Mouse (Mus musculus): ENCODE results near the gene Baz1b.
"Not testable (repeated sequence)": the region's sequence is repeated elsewhere in the genome, so short reads cannot be mapped to it uniquely, and the experiment has no call there.

Baz1b gene

DNA sequence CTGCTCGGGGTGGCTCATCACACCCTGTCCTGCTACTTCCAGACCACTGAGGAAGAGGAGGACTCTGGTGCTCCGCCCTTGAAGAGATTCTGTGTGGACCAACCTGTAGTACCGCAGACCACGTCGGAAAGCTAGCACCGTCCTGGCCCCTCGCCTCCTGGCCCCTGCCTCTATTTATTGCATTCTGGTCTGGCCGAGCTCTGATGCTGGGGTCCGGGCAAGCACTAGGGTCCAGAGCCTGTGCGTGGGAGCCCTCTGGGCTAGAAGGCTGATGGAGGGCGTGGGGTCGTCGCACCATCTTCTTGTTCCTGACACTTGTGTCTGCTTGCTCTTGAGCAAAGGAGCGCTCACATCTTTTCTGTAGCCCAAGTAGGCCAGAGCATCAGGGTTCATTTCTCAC, 6.3 kb upstream of the Baz1b start:
- DNase-seq: no peak

DNA sequence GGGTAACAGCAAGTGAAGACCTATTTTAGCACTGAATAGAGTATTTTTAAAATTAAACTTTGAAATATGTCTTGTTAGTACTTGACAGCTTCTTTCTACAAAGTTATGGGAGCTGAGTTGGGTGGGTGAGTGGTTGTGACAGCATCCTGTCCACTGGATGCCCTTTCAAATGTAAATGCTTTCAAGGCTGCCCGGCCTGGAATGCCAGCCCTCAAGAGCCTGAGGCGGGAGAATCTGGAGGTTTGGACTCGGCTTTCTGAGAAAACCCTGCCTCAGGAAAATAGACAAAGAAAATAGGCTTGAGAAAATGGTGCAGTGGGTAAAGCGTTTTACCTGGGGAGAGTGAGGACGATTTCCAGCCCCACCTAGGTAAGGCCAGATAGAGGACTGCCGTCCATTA, 5.3 kb upstream of the Baz1b start:
- DNase-seq: no peak

DNA sequence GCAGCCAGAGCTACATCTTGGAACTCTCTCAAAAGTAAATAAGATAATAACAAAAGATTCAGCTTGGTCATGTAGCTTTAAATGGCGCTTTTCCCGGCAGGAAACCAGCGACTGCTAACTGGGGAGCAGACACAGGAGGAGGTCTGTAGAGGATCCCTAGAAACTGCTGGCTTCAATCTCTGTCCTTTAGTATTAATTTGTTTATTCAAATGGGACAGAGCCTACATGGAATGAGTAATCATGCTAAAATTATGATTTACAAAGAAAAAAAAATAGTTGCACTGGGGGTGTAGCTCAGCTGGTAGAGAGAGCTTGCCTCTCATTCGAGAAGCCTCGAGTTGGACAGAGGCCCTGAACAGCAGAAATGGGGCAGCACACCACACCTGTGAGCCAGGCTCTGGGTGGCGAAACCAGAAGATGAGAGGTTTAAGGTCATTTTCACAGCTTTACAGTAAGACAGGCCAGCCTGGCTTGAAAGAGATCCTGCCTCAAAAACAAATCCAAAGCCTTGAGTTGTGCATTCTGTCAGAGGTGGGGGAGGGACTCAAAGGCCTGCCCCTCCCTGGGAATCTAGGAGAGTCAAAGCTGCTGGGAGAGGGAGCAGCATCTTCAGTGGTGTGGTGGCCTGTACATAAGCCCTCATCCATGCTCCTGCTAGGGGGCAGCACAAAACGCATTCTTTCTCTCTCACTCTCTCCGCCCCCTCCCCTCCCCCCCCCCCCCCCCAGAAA, 3.8 kb upstream of the Baz1b start:
- no peak for DNase-seq

DNA sequence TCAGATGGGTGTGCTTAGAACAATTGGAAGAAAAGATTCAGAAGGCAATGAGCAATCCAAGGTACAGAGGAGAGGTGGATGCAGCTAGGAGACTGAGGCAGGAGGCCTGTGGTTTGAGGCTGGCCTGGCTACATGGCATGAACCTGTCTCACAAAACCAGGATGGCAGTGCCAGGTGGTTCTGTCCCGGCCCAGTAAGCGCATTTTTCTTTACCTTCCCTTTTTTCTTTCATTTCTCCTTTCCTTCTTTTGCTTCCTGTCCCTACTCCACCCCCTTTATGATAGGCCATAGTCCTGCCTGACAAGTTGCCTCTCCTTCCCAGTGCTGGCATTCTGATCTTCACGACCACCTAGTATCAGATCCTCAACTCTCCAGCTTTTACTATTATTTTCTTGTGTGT, 2.0 kb upstream of the Baz1b start:
- DNase-seq: no peak

DNA sequence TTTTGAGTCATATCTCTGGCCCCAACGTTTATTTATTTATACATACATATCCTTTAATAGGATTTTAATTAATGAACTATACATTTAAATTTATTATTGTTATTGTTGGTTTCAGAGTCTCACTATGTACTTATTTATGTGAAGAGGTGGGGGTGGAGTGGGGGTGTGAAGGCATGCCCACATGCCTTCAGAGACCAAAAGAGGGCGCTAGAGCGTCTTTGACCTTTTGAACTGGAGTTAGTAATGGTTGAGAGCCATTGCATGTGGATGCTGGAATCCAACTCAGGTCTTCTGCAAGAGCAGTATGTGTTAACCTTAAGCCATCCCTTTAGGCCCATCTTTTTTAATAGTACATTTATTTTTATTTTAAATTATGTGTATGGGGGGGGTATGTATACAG, 1.5 kb upstream of the Baz1b start:
- peak in 1 of 2 experiments; percentile 41 for DNase-seq

DNA sequence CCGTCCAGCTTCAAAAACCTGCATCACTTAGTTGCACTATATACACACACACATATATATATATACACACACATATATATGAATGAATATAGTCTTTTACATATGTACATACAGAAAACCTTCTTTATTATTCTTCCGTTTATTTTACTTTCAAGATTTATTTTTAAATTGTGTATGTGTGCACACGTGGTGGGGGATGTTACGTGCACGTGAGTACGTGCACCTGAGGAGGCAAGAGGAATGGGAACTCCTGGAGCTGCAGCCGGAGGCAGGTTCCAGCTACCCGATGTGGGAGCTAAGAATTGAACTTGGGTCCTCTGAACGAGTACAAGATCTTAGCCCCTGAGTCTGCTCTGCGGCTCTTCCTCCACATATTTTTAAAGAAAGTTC, 838 bp upstream of the Baz1b start:
- no peak for DNase-seq

DNA sequence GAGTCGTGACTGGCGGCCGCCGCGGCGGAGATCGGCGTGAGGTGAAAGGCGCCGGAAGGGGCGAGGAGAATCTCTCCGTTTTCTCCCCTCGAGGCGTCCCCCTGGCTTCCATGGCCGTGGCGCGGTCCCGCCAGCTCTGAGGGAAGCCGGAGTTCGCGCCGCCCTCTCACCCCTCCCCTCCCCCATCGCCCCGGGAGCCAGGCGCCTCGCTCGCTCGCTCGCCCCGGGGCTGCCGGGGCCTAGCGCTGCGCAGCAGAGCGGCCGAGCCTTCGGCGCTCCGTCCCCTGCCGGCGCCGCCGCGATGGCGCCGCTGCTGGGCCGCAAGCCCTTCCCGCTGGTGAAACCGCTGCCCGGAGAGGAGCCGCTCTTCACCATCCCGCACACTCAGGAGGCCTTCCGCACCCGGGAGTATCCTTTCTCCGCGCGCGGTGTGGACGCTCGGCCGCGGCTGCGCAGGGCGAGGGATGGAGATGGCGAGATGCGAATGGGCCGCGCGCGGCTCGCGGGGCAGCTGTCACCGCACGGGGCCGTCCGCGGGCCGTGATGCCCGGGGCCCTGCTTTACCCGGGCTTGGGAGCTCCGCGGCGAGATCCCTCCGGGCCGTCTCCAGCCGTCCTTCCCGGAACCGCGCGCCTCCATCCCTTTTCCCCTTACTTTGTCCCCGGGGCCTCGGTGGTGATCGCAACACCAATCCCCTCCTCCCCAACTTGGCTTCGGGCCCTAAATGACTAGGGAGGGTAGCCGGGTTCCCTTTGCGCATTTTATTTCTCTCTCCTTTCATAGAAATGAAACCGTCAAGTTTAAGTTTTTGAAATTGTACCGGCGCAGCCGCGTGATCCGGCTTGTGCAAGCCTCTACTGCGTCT, 517 bp downstream of the Baz1b start:
- peak in 1 of 2 experiments; percentile 33 for DNase-seq

DNA sequence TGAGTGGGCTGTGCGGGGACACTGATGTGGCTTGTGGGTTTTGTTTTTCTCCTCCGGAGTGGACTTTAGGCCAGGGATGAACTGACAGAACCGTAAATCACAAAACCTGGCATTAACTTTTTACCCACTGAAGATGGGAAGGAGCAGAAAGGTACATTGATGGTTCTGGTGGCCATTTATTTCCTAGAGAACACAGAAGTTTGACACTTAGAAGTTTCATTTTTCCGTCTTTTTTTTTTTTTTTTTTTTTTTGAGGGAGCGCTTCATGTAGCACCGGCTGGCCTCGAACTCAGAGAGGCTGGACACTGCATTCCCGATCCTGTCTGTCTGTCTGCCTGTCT, 1.1 kb downstream of the Baz1b start:
- DNase-seq: no peak

DNA sequence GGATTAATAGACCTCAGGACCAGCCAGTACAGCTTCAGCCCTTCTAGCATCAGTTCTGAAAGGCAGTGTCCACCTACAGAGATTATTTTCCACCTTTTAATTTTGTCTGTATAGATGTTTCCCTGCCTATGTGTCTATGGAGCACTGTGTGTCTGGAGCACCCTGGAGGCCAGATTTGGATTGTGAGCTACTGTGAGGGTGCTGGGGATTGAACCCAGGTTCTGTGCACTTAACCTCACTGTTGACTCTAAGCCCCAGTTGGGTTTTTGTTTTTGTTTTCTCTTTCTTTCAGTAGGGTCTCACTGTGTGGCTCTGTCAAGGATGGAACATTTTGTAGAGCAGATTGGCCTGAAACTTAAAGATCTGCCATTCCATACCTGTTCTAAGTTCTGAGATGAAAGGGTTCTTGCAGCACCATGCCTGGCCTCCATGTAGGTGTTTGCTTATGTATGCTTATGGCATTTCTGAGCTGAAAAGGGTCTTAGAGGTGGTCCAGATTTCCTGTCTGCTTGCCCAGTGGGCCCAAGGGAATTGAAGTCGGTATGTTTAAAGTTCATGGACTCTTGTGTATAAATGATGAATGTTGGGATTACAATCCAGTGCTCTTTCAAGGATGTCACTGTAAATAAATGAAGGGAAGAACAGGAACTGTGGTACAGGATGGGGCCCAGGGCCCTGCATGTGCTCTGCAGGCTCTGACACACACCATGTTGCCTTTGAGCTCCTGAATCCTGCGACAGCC, 2.4 kb downstream of the Baz1b start:
- DNase-seq: no peak

DNA sequence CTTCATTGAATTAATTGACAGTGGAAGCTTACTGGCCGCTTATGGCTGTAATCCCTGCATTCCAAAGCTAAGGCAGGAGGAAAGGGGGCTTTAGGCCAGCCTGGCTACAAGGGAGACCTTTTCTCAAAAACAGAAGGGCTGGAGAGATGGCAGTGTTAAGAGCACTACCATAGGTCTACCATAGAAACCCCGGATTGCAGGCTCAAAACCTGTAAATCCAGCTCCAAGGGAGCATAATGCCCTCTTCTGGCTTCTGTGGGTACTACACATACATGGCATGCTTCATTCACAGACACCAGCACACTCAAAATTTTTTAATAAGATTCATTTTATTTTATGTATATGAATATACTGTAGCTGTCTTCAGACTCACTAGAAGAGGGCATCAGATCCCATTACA, 4.6 kb downstream of the Baz1b start:
- DNase-seq: peak; percentile 52 to 76

DNA sequence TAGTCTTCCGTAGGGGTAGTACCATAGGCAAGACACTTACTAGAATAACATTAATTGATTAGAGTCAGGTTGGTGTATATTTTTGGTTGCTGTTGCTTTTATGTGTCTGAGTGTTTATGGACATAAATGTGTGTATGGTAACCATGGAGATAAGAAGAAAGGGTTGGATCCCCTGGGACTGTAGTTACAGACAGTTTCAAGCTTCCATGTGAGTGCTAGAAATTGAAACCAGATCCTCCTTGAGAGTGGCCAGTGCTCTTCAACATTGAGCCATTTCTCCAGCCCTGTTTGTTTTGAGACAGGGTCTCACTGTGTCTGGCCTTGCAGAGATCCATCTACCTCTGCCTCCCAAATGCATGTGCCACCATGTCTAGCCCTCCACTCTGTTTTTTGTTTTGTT, 5.4 kb downstream of the Baz1b start:
- no peak for DNase-seq

DNA sequence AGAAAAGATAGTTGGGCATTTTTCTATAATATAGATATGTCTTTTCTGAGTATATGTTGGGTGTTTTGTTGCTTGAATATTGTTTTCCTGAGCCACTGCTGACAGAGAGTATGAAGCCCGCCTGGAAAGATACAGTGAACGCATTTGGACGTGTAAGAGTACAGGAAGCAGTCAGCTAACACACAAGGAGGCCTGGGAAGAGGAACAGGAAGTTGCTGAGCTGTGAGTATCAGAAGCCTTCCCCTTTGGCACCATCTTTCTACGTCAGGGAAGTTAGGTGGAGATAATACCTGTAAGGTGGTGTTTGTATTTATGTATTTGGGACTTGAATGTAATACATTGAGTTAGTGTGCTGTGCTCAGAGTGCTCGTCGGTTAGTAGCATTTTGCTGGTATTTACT, 9.3 kb downstream of the Baz1b start:
- DNase-seq: no peak

DNA sequence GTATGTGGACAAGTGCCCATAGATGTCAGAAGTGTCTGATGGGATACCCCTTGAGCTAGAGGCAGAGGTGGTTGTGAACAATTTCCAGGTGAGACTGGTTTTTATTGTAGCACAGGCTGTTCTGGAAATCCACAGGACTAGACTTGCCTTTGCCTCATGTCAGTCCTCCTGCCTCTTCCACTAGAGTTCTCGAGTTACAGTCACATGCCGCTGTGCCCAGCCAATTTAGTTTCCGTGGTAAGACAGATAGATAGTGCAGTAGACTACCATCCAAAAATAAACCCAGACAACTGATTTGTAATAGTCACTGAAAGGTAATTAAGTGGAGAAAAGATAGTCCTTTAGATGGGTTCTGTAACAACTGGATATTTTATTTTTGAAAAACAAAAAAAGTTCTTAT, 15.7 kb downstream of the Baz1b start:
- no peak for DNase-seq

DNA sequence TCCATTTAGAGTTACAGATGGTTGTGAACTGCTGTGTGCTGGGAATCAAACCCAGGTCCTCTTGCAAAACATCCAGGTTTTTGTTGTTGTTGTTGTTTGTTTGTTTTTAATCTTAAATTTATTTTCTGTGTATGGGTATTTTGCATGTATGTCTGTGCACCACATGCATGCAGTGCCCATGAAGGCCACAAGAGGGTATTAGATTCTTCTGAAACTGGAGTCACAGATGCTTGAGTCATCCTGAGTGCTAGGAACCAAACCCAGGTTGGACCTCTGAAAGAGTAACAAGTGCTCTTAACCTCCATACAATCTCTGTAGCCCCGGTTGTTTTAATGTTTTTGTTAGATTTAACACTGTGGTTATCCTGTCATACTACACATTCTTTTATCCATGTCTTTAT, 21.1 kb downstream of the Baz1b start:
- DNase-seq: peak in 1 of 2 experiments; percentile 16

DNA sequence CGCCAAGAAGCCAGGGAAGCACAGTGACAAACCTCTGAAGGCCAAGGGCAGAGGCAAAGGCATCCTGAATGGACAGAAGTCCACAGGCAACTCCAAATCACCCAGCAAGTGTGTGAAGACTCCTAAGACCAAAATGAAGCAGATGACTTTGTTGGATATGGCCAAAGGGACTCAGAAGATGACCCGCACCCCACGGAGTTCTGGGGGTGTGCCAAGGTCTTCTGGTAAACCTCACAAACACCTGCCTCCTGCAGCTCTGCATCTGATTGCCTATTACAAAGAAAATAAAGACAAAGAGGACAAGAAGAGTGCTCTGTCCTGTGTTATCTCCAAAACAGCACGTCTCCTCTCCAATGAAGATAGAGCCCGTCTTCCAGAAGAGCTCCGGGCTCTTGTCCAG, 29.8 kb downstream of the Baz1b start:
- no peak for DNase-seq

DNA sequence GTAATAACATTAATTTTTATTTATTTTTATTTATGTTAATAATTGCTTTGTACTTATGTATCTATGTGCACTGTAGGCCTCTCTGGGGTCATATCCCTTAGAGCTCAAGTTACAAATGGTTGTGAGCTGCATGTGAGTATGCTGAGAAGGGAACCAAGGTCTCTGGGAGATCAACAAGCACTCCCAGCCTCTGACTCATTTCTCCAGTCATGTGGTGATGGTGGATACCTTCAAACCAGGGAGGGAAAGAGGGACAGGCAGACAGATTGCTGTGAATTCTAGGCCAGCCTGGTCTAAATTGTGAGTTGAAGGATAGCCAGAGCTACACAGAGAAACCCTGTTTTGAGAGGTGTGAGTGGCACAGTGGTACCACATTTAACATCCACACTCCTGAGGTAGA, 33.9 kb downstream of the Baz1b start:
- no peak for DNase-seq

DNA sequence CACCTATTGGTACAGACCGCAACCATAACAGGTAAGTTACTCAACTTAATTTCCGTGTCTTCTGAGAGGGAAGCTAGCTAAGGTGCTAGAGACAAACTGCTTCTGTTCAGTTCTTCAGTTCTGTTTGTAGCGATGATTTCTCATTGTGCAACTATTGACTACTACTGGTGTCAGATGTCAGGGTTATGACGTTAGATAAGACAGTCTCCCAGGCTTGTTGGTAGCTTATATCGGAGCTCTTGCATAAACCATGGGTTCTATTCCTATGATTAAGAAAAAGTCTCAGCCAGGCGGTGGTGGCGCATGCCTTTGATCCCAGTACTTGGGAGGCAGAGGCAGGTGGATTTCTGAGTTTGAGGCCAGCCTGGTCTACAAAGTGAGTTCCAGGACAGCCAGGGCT, 35.0 kb downstream of the Baz1b start:
- DNase-seq: no peak

DNA sequence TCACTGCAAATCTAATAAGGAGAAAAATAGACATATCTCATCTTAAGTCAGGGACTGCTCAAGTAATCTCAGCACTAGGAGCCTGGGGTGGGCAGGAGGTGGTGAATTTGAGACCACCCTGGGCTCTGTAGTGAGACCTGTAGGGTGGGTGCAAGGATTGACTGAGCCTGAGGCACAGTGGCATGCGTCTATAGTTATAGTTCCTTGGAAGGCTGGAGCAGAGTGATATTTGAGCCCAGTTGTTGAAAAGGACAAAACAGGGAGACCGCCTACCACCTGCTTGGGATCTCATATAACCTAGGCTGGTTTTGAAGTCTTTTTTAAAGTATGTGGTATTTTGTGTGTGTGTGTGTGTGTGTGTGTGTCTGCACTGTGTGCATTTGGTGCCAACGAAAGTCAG, 37.1 kb downstream of the Baz1b start:
- DNase-seq: no peak

DNA sequence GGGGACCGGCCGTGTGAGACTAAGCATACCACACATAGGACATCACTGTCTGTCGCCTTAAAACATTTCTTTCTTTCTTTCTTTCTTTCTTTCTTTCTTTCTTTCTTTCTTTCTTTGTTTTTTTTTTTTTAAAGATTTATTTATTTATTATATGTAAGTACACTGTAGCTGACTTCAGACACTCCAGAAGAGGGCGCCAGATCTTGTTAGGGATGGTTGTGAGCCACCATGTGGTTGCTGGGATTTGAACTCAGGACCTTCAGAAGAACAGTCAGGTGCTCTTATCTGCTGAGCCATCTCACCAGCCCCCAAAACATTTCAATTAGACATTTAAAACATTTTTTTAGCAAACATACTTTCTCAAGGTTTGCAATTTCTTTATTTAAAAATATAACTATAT, 38.8 kb downstream of the Baz1b start:
- DNase-seq: not testable (repeated sequence)

DNA sequence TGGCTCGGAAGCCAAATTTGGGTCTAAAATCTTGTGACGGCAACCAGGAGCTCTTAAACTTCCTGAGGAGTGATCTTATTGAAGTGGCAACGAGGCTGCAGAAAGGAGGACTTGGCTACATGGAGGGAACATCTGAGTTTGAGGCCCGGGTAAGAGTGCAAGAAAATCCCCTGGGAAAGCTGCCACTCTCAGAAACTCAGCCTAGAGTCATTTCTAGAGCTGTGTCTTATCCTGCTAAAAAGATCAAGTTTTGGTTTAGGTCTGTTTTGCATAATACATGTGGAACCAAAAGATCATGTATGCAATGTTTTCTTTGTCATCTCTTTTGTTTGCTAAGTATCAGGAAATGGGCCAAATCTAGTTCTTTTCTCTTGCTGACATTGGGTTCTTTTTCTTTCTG, 43.1 kb downstream of the Baz1b start:
- DNase-seq: no peak

DNA sequence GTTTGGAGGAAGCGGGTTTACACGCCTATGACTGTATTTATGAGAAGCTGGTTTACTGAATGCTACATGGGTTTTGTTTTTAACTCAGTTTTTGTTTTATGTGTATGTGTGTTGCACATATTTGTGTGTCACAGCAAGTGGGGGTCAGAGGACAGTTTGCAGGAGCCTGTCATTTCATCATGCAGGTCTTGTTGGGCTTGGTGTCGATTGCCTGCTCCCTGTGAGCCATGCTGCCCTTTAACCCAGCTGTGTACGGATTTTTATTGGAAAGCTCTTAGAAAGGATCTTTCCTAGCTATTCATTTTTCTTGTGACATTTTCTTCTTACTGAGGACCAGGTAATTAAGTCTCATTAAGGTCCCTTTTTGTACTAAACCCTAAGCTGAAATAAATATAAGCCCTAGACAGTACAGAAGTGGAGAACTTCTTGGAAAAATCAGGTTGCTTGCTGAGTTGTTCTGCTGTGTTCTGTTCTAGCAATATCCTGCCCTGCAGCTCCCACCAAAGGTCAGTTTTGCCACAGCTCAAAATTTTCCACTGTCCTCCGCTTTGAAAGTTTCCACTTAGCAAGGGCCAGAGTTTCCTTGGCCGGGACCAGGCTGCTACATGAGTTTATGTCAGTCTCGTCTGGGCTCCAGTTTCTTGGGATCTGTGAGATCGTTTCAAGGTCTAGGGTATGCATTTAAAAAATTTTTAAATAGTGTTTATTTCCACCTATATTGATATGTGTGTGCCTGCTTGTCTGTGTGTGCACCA, 46.3 kb downstream of the Baz1b start:
- peak; percentile 8 to 18 for DNase-seq

DNA sequence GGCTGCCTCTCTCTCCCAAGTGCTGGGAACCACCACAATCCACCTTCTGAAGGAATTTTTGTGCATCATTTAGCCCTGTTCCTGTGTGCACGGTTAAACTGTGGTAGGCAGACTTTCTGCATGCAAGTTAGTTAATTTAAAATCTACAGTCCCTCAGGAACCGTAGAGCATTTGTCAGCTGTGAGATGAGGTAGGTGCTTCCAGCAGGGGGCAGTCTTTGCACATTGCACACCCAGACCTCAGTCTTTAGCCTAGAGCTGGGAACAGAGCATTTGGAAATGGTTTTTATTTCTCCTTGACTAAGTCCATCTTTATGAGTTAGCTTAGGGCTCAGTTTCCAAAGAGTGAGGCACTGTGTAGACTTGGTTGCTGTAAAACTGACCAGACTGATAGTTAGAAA, 49.5 kb downstream of the Baz1b start:
- DNase-seq: peak; percentile 35 to 72

DNA sequence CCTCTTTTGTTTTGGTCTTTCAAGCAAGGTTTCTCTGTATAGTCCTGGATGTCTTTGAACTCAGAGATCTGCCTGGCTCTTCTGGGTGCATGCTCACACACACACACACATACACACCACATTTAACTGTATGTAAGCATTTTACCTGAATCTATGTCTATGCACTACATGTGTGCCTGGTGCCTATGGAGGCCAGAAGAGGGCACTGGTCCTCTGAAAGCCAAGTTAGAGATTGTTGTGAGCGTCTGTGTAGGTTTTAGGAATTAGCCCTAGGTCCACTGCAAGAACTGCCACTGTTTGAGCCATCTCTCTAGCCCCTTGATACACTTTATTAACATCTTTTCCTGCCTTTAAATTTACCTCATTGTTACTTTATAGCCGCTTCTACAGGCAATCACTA, 51.8 kb downstream of the Baz1b start:
- DNase-seq: no peak

Data from kidney, adult 8-10 months (tissue).